Mouse (Mus musculus) CH12.LX (cell line): ENCODE measurements at regions not wholly inside any gene's neighbourhood (a gene's known extent, or its start where the extent isn't known, plus 50 kb on each side); places are given as distances from the start of the nearest gene placed in this dataset.

Source experiments
- DNase-seq: peaks from one replicate; pipeline ENCODE4 v3.0.0-alpha.2; 2013; ENCODE audit errors: extremely low read depth
- H3K27ac ChIP-seq: 2 replicates; pipeline ENCODE4 v1.5.1; 2012; ENCODE audit warnings: low read depth, mild to moderate bottlenecking, control low read depth, moderate library complexity; ENCODE audit not compliant: insufficient read depth
- H3K27me3 ChIP-seq: replicated peaks from 2 replicates; pipeline ENCODE3; 2012; ENCODE audit warnings: inconsistent platforms
- H3K36me3 ChIP-seq, 2 experiments: replicated peaks in 1 of 2; 2 replicates each; pipeline versions ENCODE3 to v1.6.1; 2012; ENCODE audit warnings: inconsistent platforms in 1 of 2, low read length in 1 of 2, mild to moderate bottlenecking in 1 of 2, mixed read lengths in 1 of 2, moderate library complexity in 1 of 2; ENCODE audit not compliant: control insufficient read depth in 1 of 2, insufficient read depth in 1 of 2
- H3K4me1 ChIP-seq, 2 experiments: 2 replicates each; pipeline ENCODE4 v1.6.1; 2012; ENCODE audit warnings: inconsistent platforms in 1 of 2, moderate library complexity in 1 of 2; ENCODE audit not compliant: insufficient read depth in 2 of 2, control insufficient read depth in 1 of 2
- H3K4me2 ChIP-seq: 2 replicates; pipeline ENCODE4 v1.6.1; 2012; ENCODE audit warnings: low read depth, mild to moderate bottlenecking, control low read depth; ENCODE audit not compliant: poor library complexity, insufficient read depth, severe bottlenecking
- H3K4me3 ChIP-seq, 3 experiments: fragments of 150-350 bp in 1 of 3; sonication (generic) in 1 of 3; replicated peaks in 1 of 3; 2 replicates each; pipeline versions ENCODE3 to v1.5.1; 2011 to 2012; ENCODE audit warnings: low read depth in 2 of 3, low read length in 2 of 3, mild to moderate bottlenecking in 2 of 3, moderate library complexity in 2 of 3, control low read depth in 1 of 3, improper control_type of control experiment in 1 of 3, inconsistent platforms in 1 of 3, mixed read lengths in 1 of 3; ENCODE audit not compliant: poor library complexity in 1 of 3
- H3K79me2 ChIP-seq: replicated peaks from 2 replicates; pipeline ENCODE4 v1.6.1; 2012; ENCODE audit warnings: mild to moderate bottlenecking, moderate library complexity; ENCODE audit not compliant: control insufficient read depth, poor library complexity, insufficient read depth, severe bottlenecking; ENCODE audit errors: extremely low read depth
- H3K9ac ChIP-seq: 2 replicates; pipeline ENCODE4 v1.6.1; 2012; ENCODE audit warnings: low read depth, mild to moderate bottlenecking, control low read depth, moderate library complexity; ENCODE audit not compliant: insufficient read depth
- H3K9me3 ChIP-seq: replicated peaks from 2 replicates; pipeline ENCODE3; 2012; ENCODE audit warnings: low read length, inconsistent platforms, mixed read lengths
- CHD2 ChIP-seq: IDR thresholded peaks from 2 replicates; pipeline ENCODE4 v1.6.1; 2011; ENCODE audit warnings: low read length, improper control_type of control experiment
- CTCF ChIP-seq, 2 experiments: IDR thresholded peaks in 1 of 2; conservative IDR thresholded peaks in 1 of 2; 2 replicates each; pipeline ENCODE4 v1.5.1; 2011 to 2012; ENCODE audit warnings: low read depth in 2 of 2, low read length in 2 of 2, improper control_type of control experiment in 1 of 2, inconsistent platforms in 1 of 2, mild to moderate bottlenecking in 1 of 2, moderate library complexity in 1 of 2
- EP300 ChIP-seq: IDR thresholded peaks from 2 replicates; pipeline ENCODE4 v1.6.1; 2011; ENCODE audit warnings: low read length, improper control_type of control experiment
- ETS1 ChIP-seq: conservative IDR thresholded peaks from 2 replicates; pipeline ENCODE4 v1.6.1; 2012; ENCODE audit warnings: low read depth, mild to moderate bottlenecking, inconsistent platforms, low read length, improper control_type of control experiment, moderate library complexity
- GABPA ChIP-seq: IDR thresholded peaks from 2 replicates; pipeline ENCODE4 v1.6.1; 2012; ENCODE audit warnings: low read depth, low read length, improper control_type of control experiment, inconsistent platforms; ENCODE audit not compliant: insufficient replicate concordance
- HCFC1 ChIP-seq: IDR thresholded peaks from 2 replicates; pipeline ENCODE4 v1.6.1; 2012; ENCODE audit warnings: low read depth, mild to moderate bottlenecking, inconsistent platforms, low read length, improper control_type of control experiment
- JUN ChIP-seq: IDR thresholded peaks from 2 replicates; pipeline ENCODE4 v1.6.1; 2011; ENCODE audit warnings: low read depth, mild to moderate bottlenecking, low read length, improper control_type of control experiment, moderate library complexity; ENCODE audit not compliant: insufficient read depth
- JUND ChIP-seq: conservative IDR thresholded peaks from 2 replicates; pipeline ENCODE4 v1.6.1; 2011; ENCODE audit warnings: low read depth, low read length, improper control_type of control experiment
- MAFK ChIP-seq: IDR thresholded peaks from 2 replicates; pipeline ENCODE4 v1.6.1; 2011; ENCODE audit warnings: low read length, improper control_type of control experiment; ENCODE audit not compliant: insufficient replicate concordance
- MAZ ChIP-seq: IDR thresholded peaks from 2 replicates; pipeline ENCODE4 v1.6.1; 2012; ENCODE audit warnings: low read depth, mild to moderate bottlenecking, inconsistent platforms, low read length, improper control_type of control experiment, moderate library complexity
- MEF2A ChIP-seq: IDR thresholded peaks from 2 replicates; pipeline ENCODE4 v1.6.1; 2014; ENCODE audit warnings: low read depth, mild to moderate bottlenecking, inconsistent platforms, low read length, improper control_type of control experiment, borderline replicate concordance
- MXI1 ChIP-seq: IDR thresholded peaks from 2 replicates; pipeline ENCODE4 v1.6.1; 2011; ENCODE audit warnings: mild to moderate bottlenecking, low read depth, low read length, improper control_type of control experiment
- MYC ChIP-seq: IDR thresholded peaks from 2 replicates; pipeline ENCODE4 v1.6.1; 2011; ENCODE audit warnings: low read depth, mild to moderate bottlenecking, improper control_type of control experiment, low read length
- POLR2A ChIP-seq: IDR thresholded peaks from 2 replicates; pipeline ENCODE4 v1.6.1; 2011; ENCODE audit warnings: low read depth, mild to moderate bottlenecking, improper control_type of control experiment, low read length
- POLR2AphosphoS2 ChIP-seq: IDR thresholded peaks from 2 replicates; pipeline ENCODE4 v1.6.1; 2011; ENCODE audit warnings: low read depth, low read length, improper control_type of control experiment
- RAD21 ChIP-seq: IDR thresholded peaks from 2 replicates; pipeline ENCODE4 v1.6.1; 2011; ENCODE audit warnings: low read depth, mild to moderate bottlenecking, low read length, improper control_type of control experiment, moderate library complexity
- RCOR1 ChIP-seq: conservative IDR thresholded peaks from 2 replicates; pipeline ENCODE4 v1.6.1; 2012; ENCODE audit warnings: low read depth, mild to moderate bottlenecking, inconsistent platforms, low read length, improper control_type of control experiment
- SMC3 ChIP-seq: IDR thresholded peaks from 2 replicates; pipeline ENCODE4 v1.6.1; 2011; ENCODE audit warnings: low read depth, low read length, improper control_type of control experiment
- TCF12 ChIP-seq: IDR thresholded peaks from 2 replicates; pipeline ENCODE4 v1.6.1; 2014; ENCODE audit warnings: low read depth, mild to moderate bottlenecking, inconsistent platforms, low read length, improper control_type of control experiment
- USF2 ChIP-seq: conservative IDR thresholded peaks from 2 replicates; pipeline ENCODE4 v1.6.1; 2011; ENCODE audit warnings: low read depth, low read length, improper control_type of control experiment
- ZC3H11A ChIP-seq: IDR thresholded peaks from 2 replicates; pipeline ENCODE4 v1.6.1; 2012; ENCODE audit warnings: low read depth, mild to moderate bottlenecking, inconsistent platforms, low read length, improper control_type of control experiment
- ZMIZ1 ChIP-seq: IDR thresholded peaks from 2 replicates; pipeline ENCODE4 v1.6.1; 2012; ENCODE audit warnings: low read depth, mild to moderate bottlenecking, inconsistent platforms, low read length, improper control_type of control experiment
- ZNF384 ChIP-seq: IDR thresholded peaks from 2 replicates; pipeline ENCODE4 v1.6.1; 2012; ENCODE audit warnings: low read depth, low read length, improper control_type of control experiment, inconsistent platforms
- dilution Hi-C: fragments of 300-500 bp; cut with MboI; formaldehyde crosslinking; loops from 2 replicates; pipeline ENCODE4 v1.14.3; 2020; ENCODE audit warnings: low sequenced_read_pairs; ENCODE audit not compliant: extremely low pct_unique_long_range_greater_than_20kb, extremely low pct_ligation_motif_present
- in situ Hi-C: fragments of 300-500 bp; cut with MboI; formaldehyde crosslinking; loops from 3 replicates; pipeline ENCODE4 v1.14.3; 2019; ENCODE audit warnings: low sequenced_read_pairs, low pct_ligation_motif_present, low pct_unique_long_range_greater_than_20kb, mixed read lengths

DNA sequence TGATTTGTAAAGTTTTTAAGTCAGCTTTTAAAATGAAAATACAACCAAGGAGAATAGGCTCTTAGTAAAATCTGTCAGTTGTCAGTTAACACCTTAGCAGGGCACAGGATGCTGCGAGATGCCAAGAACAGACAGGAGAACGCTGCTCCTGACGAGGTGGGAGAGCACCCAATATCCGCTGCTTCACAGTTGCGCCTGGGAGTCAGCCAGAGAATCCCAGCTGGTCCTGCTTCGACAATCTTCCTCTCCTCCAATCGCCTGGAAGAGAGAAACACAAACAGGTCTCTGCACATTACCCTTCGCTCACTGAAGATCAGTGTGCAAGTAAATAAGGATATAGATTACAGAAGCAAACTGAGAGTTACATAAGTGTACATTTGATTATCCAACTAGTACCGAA lies 750.5 kb upstream of the Acvr2a start:
- no peaks in the 10 kb centered on the region for H3K27me3 ChIP-seq
- in situ Hi-C loops (no loop called here), dilution Hi-C loops (no loop called here)
- H3K79me2 ChIP-seq, result no peaks in the 10 kb centered on the region
- TF ChIP-seq USF2, result no peak
- no peak for TF ChIP-seq JUN
- TF ChIP-seq POLR2AphosphoS2, result no peak
- no peak for TF ChIP-seq ZNF384
- TF ChIP-seq CTCF (conservative IDR thresholded peaks at IDR 0.05 in 1 of 2, IDR thresholded peaks at IDR 0.05 in 1 of 2; ENCODE audit: low read depth in 2 of 2, low read length in 2 of 2), result no peak
- TF ChIP-seq MEF2A, result no peak
- TF ChIP-seq MAFK, result no peak
- no peak for TF ChIP-seq POLR2A
- no peak for TF ChIP-seq GABPA
- TF ChIP-seq ETS1, result no peak
- no peak for TF ChIP-seq JUND
- TF ChIP-seq EP300, result no peak
- no peak for TF ChIP-seq CHD2
- TF ChIP-seq HCFC1, result no peak
- no peak for TF ChIP-seq MXI1
- no peak for TF ChIP-seq ZMIZ1
- TF ChIP-seq RCOR1, result no peak
- TF ChIP-seq RAD21, result no peak
- no peaks in the 10 kb centered on the region for H3K4me1 ChIP-seq
- H3K9me3 ChIP-seq, result peaks cover 3% of the 10 kb centered on the region
- DNase-seq, result no peak
- no peak overlapping the region for H3K27ac ChIP-seq
- no peaks in the 10 kb centered on the region for H3K36me3 ChIP-seq
- H3K9ac ChIP-seq, result no peak overlapping the region
- H3K4me3 ChIP-seq, result no peak overlapping the region
- no peak overlapping the region for H3K4me2 ChIP-seq

DNA sequence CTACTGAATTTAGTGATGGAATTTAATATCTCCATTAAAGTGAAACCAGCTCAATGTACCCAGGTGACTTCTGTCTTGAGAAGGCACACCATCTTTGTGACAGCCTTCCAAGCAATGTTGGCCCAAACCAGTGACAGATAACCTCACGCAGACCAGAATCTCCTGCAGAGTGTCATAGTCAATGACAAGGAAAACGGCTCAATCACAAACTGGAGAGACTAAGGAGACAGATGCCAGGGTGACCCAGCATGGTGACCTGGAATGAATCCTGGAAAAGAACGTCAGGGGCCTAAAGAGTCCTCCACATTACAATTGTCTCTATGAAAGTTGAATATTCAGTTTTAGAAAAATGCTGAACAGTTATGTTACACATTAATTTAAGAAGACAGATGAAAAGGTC lies 748.7 kb upstream of the Acvr2a start:
- Histone ChIP-seq H3K4me3 (no peak overlapping the region), H3K27me3 (no peaks in the 10 kb centered on the region)

More for the DNA sequence above, 748.7 kb upstream of the Acvr2a start:
- peaks cover 4% of the 10 kb centered on the region for H3K9me3 ChIP-seq
- H3K4me1 ChIP-seq, result no peaks in the 10 kb centered on the region
- dilution Hi-C loops (no loop called here), in situ Hi-C loops (no loop called here)
- no peak overlapping the region for H3K27ac ChIP-seq
- TF ChIP-seq MYC (no peak), MAZ (no peak), TCF12 (no peak), ZC3H11A (no peak), SMC3 (no peak), JUN (no peak)
- H3K9ac ChIP-seq, result no peak overlapping the region
- no peaks in the 10 kb centered on the region for H3K79me2 ChIP-seq
- no peaks in the 10 kb centered on the region for H3K36me3 ChIP-seq
- no peak overlapping the region for H3K4me2 ChIP-seq
- no peak for DNase-seq
